Mouse (Mus musculus) Muller cell, postnatal 12 days (primary cell): ENCODE measurements around the gene Mfsd9.
"Not testable (repeated sequence)": the region's sequence is repeated elsewhere in the genome, so short reads cannot be mapped to it uniquely, and the experiment has no call there.

Experiments
- DNase-seq: peaks from one replicate; pipeline ENCODE4 v3.0.0-alpha.2; 2015; ENCODE audit errors: inconsistent ontology term

Mfsd9 gene

GRCm38 (mm10) chr1:40783450-40783849 lies 7.0 kb downstream of the Mfsd9 start:
- no peak for DNase-seq

DNA sequence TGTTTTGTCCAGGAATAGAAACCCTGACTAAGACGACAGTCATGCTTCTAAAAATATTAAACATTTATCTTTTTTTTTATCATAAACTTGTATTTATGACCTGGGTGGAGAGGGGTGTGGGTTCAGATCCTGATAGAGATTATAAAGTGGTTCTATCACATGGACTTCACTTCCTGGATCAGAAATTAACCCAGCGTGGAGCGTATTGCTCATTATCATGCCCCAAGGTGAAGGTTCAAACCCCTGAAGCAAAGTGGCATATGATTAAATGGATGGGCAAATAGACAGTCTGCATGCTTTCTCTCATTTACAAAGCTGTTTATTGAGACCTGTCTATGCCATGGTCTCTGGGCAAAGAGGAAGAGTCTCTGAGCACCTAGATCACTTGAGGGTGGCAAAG lies 13.7 kb downstream of the Mfsd9 start:
- DNase-seq = no peak

DNA sequence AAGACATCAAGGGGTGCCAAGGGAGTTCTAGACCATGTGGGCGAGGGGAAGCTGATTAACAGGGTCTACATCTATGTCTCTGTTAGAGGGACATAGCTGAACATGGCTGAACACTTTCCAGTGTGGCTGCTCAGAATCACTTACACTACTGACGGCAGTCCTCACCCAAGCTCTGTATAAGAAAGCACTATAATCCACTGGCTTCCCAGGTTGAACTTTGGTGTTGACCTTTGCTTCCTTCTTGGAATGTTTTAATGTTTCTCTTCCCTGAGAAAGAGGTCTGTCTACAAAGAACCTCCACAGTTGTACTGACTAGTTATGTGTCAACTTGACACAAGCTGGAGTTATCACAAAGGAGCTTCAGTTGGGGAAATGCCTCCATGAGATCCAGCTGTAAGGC lies 14.4 kb downstream of the Mfsd9 start:
- no peak for DNase-seq

DNA sequence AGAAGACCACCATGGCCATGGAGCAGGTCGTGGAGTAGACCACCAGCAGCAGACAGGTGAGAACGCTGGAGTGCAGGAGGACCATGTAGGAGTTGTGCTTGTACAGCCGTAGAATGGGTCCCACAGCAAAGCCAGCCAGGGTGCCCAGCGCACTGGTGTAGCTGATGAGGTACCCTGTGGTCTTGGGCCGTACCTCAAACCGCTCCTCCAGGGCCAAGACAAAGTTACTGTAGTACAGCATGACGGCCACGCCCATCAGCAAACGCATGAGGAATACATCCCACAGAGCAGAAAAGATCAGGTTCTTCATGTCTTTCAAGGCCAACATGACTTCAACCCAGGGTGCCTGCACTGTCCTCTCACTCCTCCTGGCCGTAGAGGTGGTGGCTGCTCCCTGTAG lies 16.4 kb downstream of the Mfsd9 start:
- DNase-seq = no peak

- peak; percentile 8 for DNase-seq
Measured at GRCm38 (mm10) chr1:40773234-40773633, 17.3 kb downstream of the Mfsd9 start.

- no peak for DNase-seq
Measured at GRCm38 (mm10) chr1:40771196-40771970, 19.1 kb downstream of the Mfsd9 start.

GRCm38 (mm10) chr1:40769331-40769894 lies 21.1 kb downstream of the Mfsd9 start:
- DNase-seq = no peak

DNA sequence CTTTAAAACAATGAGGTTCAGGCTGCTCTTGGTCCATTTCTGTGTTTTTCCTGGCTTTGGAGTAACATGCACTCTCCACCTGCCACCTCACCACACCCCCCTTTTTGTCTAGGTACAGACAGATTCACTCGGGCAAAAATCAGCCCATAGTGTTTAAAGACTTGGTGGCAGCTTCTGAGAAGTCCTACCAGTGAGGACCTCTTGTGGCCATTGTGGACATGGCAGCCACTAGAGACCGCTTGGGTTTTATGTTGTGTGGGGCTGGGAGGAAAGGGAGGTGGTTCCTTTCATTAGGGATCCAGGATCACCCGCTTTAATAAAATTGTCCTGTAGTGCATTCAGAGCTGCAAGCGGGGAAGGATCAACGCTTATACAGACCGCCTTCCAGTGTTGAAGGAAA lies 21.9 kb downstream of the Mfsd9 start:
- DNase-seq = peak; percentile 3

- no peak for DNase-seq
Measured at GRCm38 (mm10) chr1:40767588-40767987, 22.9 kb downstream of the Mfsd9 start.

DNA sequence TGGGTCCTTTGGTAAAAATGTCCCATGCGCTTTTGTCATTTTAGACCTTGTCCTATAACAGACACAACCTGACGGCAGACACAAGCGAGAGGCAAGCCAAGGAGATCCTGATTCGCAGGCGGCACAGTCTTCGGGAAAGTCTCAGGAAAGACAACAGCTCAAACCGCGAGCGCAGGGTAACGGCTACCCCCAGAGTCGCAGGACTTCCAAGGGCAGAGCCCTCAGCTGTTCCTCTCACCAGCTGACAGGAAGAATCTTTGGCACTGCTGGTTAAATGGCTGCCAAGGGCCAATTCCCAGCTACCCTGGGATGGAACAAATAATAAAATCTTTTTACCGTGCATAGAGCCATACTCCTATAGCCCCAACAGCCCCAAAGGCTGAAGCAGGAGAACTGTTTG lies 25.0 kb downstream of the Mfsd9 start:
- no peak for DNase-seq

DNA sequence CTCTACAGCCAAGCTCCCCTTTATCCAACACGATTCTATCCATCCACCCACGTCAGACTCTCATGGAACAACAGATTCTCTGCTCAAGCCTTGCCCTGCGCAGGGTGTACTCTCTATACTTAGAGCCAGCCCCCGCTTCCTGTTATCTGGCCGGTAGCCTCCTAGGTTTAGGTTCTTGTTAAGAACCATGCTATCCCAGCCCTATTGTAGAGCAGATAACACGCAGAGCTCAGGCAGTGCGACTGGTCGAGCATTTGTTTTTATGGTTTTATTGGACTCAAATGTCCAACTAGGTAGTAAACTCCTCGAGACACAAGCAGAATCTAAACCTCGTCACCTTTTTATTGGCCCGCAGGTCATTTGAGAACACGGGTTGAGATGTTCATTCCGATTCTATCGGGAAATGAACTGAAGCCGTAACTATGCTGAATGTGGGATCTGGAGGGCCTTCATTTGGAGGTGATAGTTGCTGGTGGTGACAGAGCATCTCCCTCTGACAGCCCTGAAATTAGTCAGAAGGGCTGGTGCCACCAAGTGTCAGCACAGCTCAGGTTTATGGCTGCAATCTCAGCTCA lies 25.7 kb downstream of the Mfsd9 start:
- no peak for DNase-seq

GRCm38 (mm10) chr1:40764042-40764441 lies 26.4 kb downstream of the Mfsd9 start:
- DNase-seq = no peak

GRCm38 (mm10) chr1:40759751-40760445 lies 30.6 kb downstream of the Mfsd9 start:
- no peak for DNase-seq

GRCm38 (mm10) chr1:40746089-40746488 lies 44.4 kb downstream of the Mfsd9 start:
- DNase-seq = no peak

DNA sequence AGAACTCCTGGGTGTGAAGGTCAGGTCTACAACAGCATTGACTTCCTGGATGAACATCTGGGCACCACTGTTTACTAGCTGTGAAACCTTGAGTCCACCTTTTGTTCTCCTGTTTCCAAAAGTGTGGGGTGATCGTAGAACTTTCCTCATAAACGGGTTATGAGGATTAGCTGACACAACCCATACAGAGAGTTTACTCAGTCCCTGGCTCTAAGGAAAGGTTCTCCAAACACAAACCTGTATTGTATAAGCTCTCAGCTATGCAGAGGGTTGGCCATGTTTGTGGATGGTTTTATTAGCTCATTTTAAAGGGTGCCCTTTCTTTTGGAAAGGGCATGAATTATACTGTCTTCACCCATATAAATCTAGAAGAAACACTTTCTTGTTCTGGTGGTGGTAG lies 49.7 kb downstream of the Mfsd9 start:
- DNase-seq = no peak

- not testable (repeated sequence) for DNase-seq
Measured at GRCm38 (mm10) chr1:40738246-40738645, 52.2 kb downstream of the Mfsd9 start.

- no peak for DNase-seq
Measured at GRCm38 (mm10) chr1:40737671-40738070, 52.8 kb downstream of the Mfsd9 start.

DNA sequence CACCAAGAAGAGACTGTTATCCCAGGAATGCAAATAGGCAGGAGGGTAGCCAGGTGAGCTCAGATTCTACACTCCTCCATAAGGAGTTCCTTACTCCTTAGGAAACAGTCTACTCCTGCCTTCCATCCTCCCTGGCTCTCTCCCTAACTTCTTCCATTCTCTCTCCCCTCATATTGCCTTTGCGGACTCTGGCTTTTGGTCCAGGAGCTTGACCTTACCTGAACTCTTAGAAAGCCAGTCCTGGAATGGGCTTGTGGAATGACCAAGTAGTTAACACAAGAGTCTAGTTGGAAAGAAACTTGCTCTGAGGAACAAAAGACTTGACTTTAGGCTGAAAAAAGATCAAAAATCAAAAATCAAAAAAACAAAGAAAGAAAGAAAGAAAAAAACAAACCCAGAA lies 61.9 kb downstream of the Mfsd9 start:
- no peak for DNase-seq

- no peak for DNase-seq
Measured at GRCm38 (mm10) chr1:40727404-40727803, 63.1 kb downstream of the Mfsd9 start.

- DNase-seq = no peak
Measured at GRCm38 (mm10) chr1:40726051-40726450, 64.4 kb downstream of the Mfsd9 start.
